Mouse (Mus musculus): Measurements from ENCODE around the gene Babam2.

Babam2 gene

DNA sequence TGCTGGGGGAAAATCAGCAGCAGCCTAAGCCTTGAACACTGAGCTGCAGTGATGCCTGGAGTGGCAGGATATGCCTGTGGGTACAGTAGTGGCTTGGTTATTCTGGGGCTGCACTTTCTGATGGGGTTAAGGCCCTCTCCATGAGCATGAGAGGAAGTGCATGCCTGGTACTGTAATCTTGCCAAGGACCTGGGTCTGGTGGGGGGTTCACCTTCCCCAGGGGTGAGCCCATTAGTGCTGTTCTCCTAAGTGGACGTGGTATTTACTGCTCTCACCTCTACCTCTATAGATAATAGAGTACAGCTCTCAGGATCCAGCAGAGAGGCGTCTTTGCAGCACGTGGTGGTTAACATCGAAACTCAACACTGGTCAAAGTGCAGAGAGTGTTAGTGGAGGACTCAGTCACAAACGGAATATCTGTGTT, 16.4 kb downstream of the Babam2 start:
- no peak for DNase-seq (ENCODE audit: low spot score in 2 of 2)

DNA sequence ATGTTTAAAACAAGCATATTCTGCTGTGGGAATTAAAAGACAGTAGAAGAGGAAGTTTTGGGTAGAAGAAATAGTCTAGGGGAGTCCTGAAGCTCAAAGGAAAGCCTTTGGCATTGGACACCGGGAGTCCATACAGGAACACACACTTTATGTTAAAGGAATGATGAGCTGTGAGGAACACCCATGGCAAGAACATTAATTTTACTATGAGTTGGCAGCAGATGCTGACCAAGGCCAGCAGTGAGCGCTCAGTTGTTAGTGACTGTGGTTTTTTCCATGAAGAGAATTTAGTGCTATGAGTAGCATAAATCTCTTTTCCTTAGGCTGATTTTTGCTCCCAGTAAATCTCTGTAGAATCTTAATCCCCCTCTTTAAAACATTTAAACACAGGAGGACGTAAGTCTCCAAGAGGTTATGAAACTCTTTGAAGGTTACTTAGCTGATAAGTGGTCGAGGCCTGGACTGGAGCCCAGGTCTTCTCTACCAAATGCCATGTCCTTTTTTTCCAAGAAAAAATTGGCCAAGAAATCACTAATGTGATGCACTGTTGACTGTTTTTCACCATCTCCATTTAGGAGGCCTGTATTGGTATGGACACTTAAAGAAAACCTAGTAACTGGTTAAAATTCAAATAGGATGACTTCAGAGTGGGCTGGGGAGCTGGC, 18.1 kb downstream of the Babam2 start:
- DNase-seq (ENCODE audit: low spot score in 2 of 2) = no peak

DNA sequence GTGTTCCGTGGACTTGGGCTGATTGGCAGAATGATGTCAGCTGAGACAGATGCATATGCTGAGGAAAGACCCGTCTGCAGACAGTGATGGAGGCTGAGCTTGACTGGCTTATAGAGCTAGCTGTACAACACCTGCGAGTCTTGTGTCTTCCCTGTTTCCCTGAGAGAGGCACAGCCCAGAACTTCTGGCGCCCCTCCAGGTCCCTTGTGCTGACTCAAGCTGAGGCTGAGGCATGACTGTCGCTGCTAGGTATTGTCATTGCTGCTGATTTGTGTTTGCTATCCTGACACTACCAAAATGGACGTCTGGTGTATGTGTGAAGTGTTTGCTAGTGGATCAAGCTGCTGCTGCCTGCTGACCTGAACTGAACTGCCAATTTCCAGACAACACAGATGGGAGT, 27.0 kb downstream of the Babam2 start:
- DNase-seq (ENCODE audit: low spot score in 2 of 2) = no peak

DNA sequence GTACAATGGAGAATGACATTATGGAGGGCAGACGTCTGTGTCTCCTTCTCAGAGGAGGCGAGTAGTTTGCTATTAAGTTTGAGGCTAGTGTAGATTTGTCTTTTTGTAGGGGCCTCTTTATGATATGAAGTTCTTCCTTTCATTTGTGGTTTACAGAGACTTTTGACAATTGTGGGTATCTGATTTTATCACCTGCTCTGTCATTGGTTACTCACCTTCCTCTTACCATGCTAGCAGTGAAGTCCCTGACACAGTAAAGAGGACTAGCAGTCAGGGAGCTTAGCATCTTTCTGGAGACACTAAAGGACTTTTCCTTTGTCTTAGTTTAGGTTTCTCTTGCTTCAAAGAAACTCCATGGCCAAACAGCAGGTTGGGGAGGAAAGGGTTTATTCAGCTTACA, 28.4 kb downstream of the Babam2 start:
- DNase-seq (ENCODE audit: low spot score in 2 of 2) = no peak

DNA sequence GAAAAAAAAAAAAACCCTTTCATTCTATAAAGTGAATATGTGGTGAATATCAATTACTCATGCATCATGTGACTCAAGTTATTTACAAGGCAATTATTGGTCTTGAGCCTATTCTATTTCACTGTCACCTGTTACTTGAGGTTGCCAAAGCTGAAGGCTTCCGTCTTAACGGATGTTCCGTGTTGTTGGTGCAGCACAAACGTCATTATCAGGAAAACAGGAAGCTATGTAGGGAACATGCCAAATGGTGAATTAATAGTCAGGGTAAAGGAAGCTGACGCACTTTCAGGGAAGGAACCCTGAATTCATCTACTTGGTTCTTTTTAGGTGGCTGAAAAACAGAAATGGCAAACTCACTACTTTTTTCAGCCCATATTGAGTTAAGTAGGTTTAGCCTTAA, 30.0 kb downstream of the Babam2 start:
- DNase-seq (ENCODE audit: low spot score in 2 of 2) = no peak

DNA sequence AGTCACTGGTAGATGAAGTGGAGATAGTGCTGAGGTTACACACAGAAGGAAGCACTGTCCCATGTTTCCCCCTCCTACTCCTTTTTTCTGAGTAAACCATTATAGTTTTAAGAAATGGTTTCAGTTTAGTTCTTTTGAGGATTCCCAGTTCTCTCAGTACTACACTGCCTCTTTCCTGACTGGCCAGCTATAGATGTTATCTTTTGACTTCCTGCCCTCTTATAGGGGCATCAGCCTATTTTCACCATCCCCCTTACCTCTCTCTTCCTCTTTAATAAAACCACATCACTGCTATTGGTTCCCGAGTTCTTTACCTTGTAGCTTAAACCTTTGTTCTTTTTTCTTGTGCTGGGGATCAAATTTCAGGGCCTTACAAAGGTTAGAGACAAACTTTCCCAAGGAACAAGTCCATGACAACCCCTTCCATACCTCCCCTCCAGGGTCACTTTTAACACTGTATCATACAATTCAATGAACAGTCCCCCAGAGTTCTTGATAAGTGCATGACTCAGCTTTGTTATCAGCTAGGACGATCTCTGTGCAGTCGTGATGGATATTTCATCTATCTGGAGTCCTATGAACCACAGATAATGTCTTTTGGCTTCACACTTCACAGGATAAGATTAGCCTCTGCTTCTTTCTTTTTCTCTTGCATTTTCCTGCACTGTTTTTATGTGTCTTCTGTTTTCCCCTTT, 35.3 kb downstream of the Babam2 start:
- no peak for DNase-seq (ENCODE audit: low spot score in 2 of 2)

DNA sequence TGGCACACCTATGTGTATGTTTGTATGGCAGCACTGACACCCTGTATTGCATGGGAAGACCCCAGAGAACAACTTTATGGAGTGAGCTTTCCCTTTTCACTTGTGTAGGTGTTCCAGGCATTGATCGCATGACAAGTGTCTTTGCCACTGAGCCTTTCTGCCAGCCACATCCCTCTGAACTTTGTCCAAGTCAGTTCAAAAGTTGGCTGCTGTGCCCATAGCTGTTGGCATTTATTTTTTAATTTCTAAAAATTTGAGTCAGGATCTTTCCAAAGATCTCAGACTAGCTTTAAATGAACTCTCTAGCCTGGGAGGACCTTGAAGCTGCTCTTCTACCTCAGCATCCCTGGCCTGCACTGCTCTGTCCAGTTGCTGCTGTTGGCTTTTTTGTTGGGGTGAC, 44.4 kb downstream of the Babam2 start:
- no peak for DNase-seq (ENCODE audit: low spot score in 2 of 2)

DNA sequence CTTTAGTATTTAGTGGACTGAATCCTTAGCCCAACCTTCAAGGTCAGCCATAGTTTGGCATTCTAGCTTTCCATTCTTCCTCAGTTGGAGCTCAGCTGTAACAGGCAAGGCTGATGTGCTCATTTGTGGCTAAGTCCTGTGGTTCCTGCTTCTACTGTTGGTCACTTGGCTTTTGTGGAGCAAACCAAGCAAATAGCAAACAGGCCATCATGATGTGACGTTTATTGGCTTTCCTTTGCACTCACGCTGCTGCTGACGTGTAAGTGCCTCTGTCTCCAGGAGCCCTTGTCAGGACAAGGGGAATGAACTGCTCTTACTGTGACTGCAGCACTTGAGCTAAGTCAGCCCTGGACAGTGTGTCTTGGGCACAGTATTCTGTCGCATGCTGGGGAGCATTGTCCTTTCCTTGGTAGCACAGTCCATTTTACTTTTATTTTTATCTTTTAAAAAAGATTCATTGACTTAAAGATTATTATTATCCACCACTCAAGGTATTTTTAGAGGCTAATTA, 45.1 kb downstream of the Babam2 start:
- DNase-seq (ENCODE audit: low spot score in 2 of 2) = no peak

DNA sequence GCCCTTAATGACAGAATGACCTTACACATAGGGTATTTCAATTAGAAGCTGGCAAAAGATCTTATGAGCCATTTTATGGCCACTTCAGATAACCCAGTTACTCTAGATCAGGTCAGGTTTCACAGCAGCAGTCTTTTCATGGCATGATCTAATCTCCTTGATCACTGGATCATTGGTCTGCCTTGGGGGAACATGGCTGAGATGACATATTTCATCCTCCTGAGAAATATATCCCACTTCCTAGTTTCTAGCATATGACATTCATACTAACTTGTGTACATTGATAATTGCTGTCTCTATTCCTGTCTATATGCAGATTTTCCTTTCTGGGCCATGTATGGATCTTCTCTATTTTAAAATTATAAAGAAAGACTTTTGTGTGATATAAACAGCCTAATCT, 51.9 kb downstream of the Babam2 start:
- DNase-seq (ENCODE audit: low spot score in 2 of 2) = no peak

DNA sequence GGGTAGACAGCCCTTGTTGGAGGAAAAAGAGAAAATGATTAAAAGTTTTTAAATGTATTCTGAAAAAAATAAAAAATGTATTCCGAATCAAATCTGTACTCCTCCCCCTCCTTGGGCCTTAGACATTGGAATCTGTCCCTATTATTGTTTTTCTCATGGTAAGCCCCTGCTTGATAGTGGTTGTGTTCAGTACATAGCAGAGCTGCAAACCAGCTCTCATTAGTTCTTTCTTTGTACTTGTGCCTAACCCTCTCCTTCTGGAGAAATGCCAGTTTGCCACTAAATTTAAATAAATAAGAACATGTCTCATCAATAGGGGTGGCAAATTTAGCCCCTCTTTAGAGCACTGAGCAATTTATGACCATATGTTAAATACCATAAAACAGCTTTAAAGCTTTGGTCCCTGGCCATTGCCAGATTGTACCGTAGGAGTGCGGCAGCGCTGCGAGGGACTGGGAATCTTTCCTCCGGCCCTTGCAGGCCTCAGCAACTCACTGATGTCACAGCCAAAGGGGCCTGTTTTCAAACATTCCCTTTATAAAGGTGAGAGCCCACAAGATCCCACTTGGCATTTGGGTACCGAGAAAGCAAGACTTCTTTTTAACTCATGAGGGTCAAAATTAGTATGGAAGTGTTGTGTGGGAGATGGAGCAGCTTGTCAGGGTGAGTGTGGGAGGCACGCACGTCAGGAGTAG, 52.9 kb downstream of the Babam2 start:
- DNase-seq (ENCODE audit: low spot score in 2 of 2) = peak; percentile 8 to 19

DNA sequence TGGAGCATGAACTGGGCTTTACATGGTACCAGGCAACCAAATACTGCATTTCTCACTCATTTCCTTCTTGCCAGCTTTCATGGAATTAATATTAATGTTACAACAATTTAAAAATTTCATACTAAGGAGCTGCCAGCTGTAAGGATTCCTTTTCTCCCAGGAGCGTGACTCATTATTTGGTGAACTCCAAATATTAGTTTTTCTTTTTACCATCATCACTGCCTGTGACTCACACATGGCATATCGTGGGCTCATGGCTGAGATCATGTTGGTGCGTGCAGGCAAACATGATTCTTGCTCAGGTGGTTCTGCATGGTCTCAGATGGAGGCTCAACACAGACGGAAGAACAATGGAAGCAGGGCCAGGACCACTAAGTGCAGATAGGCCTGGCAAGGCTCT, 53.5 kb downstream of the Babam2 start:
- DNase-seq (ENCODE audit: low spot score in 2 of 2) = no peak

DNA sequence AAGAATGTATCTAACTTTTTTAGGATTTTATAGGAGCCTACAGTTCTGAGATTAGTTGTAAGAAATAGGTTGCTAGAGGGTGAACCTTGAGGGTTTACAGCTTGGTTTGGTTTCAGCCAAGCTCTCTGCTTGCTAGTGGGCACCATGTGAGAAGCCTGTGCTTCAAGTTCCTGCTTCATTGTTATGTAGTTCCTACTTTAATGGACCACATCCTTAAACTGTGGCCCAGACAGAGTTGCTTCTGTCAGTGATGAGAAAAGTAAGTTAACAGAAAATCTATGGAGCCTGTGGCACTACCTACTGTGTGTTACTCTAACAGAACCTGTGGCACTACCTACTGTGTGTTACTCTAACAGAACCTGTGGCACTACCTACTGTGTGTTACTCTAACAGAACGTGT, 57.1 kb downstream of the Babam2 start:
- no peak for DNase-seq (ENCODE audit: low spot score in 2 of 2)

DNA sequence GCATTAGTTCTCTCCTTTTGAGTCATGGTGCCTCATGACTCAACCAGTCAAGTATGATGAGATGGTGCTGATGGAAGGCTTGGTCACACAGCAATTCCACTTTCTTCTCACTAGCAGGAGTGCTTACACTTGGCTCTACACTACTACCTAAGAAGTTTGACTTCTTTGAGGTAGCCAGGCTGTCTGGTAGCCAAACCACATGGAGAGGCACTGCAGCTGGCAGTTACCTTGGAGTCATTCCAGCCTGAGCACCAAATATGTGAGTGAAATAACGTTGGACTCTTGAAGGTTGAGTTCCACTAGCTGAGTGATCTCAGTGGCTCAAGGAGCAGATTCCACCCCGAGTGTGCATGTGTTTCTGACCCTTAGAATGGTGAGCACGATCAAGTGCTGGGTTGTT, 57.8 kb downstream of the Babam2 start:
- DNase-seq (ENCODE audit: low spot score in 2 of 2) = no peak

DNA sequence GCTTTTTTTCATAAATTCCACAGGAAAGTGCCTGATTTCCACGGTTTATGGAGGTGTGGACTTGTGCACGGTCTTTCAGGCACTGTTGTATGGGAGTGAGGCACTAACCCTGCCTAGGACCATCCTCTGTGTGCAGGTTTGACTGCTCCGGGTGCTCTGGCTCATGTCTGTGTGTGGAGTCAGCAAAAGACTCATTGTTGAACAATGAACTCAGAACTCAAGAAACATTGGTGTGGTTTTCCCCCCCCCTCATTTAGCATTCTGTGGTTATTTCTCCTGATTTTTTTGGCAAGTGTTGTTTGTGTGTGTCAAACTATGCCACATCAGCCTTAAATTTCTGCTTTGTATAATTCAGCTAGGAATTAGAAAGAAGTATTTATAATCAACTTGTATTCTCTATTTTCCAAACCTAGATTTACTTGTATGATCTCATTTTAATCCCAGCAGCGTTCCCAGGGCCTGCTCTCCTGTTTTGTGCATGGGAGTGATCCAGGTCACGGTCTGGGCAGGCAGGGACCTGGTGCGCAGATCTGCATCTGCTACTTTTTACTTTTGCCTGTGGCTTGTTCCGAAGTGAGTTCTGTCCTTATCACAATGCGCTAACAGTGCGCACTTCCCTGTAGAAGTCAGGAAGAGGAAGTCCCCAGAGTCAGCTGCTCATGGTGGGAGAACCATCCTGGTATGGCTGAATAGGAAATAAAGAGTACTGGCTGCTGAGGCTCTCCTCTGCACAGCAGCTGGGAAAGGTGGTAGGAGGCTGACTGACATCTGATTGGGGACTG, 61.0 kb downstream of the Babam2 start:
- no peak for DNase-seq (ENCODE audit: low spot score in 2 of 2)

DNA sequence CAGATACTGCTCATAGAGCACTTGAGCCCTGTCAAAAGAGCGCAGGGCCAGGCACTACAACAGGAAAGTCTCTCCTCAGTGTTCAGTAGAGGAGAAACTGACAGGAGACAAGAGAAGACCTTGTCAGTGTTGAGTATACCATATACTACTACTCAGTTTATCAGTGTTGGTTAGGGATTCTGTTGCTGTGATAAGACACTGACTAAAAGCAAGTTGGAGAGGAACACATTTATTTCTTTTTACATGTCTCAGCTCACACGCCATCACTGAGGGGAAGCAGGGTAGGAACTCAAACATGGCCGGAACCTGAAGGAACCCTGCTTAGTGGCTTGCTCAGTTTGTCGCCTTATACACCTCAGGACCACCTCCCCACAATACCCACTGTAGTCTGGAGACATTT, 64.4 kb downstream of the Babam2 start:
- no peak for DNase-seq (ENCODE audit: low spot score in 2 of 2)

DNA sequence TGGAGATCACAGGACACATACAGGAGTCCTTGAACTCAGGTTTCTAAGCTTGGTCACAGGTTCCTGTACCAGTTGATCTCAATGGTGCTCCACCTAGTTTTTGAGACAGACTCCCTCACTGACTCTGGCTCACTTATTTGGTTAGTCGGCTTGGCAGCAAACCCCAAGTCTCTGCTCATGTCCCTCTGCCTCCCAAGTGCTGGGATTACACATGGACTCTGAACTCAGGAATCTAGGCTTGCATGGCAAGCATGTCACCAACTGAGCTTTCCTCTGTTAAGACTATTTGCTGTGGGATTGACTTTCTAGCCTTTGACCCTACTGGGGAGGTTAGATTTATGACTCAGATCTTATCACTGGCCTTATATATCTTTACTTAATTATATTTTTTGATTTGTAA, 65.3 kb downstream of the Babam2 start:
- DNase-seq (ENCODE audit: low spot score in 2 of 2) = no peak

DNA sequence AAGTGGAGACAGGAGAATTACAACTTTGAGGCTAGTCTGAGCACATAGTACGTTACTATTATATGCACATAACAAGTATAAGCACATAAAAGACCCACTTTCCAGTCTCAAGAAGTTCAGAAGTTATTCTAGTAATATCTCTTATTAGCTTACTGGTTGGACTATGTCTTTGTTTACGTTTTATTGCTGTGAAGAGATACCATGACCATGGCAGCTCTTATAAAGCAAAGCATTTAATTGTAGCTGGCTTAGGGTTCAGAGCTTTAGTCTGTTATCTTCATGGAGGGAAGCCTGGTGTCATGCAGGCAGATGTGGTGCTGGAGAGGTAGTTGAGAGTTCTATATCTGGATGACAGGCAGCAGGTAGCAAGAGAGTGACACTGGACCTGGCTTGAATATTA, 68.3 kb downstream of the Babam2 start:
- DNase-seq (ENCODE audit: low spot score in 2 of 2) = no peak

DNA sequence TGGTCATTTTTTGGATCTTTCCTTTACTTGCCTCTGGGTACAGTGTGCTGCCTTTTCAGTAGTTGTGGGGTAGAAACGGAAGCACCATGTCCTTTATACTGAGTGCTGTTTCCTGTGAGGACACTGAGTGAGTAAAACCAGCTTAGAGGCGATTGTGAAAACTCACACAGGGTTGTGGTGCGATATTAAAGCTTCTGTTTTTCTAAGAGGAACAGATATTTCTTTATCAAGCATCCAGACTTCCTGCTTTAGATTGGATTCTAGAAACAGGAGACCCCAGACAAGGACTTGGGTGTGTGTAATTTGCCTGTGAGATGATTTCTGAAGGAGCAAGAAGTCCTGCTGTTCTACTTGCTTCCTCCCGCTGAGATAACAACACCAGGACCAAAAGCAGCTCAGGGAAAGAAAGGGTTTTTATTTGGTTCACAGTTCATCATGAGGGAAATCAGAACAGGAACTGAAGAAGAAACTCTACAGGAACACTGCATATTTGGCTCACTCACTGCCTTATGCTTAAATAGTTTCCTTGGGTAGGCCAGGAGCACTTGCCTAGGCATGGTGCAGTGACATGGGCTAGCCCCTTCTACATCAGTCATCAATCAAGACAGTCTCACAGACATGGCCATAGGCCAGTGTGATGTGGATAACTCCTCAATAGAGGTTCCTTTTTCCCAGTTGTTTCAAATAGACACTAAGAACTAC, 69.5 kb downstream of the Babam2 start:
- no peak for DNase-seq (ENCODE audit: low spot score in 2 of 2)

DNA sequence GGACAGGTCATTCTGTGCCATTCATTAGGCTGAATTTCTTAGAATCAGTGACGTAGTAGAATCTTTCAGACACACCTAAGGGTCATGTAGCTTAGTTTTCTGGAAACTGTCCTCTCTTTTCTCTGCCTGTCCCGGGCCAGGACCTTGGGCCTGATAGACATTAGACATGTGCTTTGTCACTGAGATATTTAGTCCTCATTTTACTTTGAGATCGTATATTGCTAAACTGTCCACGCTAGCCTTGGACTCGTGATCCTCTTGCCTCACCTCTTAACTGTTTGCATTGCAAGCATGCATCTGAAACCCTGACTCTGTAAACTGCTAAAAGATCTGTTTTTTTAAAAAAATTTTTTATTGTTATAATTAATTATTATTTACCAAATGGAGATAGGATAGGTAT, 74.0 kb downstream of the Babam2 start:
- DNase-seq (ENCODE audit: low spot score in 2 of 2) = no peak

DNA sequence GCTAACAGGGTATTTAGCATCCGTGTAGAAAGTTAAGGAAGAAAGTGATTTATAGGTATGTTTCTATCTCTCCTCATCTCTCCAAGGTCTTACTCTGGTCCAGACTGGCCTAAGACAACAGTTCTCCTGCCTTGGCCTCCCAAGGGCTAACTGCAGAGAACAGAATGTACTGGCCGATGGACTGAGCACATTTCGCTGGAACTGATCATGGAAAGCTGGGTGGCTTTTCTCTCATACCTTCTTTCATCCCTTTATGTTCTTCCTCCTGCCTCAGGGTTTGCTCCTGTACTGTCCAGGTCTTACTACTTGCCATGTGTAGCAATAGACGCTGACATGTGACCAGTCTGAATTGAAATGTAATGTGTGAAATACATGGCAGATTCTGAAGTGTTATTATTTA, 74.4 kb downstream of the Babam2 start:
- no peak for DNase-seq (ENCODE audit: low spot score in 2 of 2)

DNA sequence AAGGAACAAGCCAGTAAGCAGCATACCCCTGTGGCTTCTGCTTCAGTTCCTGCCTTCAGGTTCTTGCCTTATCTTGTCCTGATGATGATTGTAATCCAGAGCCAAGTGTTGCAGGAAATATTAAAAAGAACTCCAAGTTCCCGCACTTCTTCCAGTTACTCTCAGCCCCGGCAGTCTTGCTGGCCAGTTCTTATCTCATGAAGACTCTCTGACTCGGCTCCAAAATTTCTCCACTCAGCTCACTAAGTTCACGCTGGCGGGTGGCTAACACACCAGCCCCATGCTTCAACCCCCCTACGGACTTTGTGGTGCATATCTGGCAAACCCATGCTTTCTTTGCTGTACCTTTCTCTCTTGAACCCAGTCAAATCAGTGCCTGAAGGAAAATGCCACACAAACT, 77.5 kb downstream of the Babam2 start:
- DNase-seq (ENCODE audit: low spot score in 2 of 2) = no peak

DNA sequence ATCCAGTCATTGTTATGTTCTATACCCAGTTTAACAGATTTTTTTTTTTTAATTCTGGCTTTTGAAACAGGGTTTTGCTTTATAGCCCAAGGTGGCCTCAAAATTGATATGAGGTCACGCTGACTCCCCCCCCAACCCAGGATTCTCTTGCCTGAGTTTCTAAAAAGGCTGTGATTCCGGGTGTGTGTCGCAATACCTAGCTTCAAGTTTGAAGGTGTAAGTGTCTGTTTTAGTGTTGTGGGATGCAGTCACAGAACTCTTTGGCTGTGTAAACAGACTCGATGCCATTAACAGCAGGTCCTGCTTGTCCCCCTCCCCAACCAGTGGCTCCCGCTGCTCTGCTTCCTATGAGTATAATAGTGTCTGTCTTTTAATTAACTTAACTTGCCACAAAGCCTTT, 84.1 kb downstream of the Babam2 start:
- DNase-seq (ENCODE audit: low spot score in 2 of 2) = no peak

All from frontal cortex, postnatal 25 days (tissue).